Mouse (Mus musculus): ENCODE results near the gene Olfr572. TPM values are rescaled to one million over a fixed set of nuclear protein-coding genes. Genes with fewer than 3 reads are reported as not detected.

Gene Olfr572
- polyA plus RNA-seq (2015; fragmentation: Nextera tagmentation; extraction: Ambion mirVana), result not detected in 2 replicates

GRCm38 (mm10) chr7:102924109-102924508 lies at the start of gene Olfr572:
TSS of gene Olfr572 (plus strand) at chr7:102924409.
- WGBS, result 59% methylated on average over 1 of the region's 1 CpGs
- Histone ChIP-seq H3K9me3 (ENCODE audit: low read length) (no peaks in the 10 kb centered on the region), H3K27me3 (replicated peaks; ENCODE audit: insufficient read depth, low read length) (no peaks in the 10 kb centered on the region), H3K4me1 (ENCODE audit: insufficient read depth, low read depth, low read length) (no peaks in the 10 kb centered on the region), H3K36me3 (ENCODE audit: insufficient read depth, low read length) (no peaks in the 10 kb centered on the region), H3K4me3 (ENCODE audit: low read depth, low read length) (no peak within 1 kb of the TSS), H3K27ac (ENCODE audit: low read length) (no peak within 1 kb of the TSS), H3K9ac (replicated peaks; ENCODE audit: low read depth) (no peak within 1 kb of the TSS), H3K4me2 (replicated peaks; ENCODE audit: low read depth, low read length) (no peak within 1 kb of the TSS)
- TF ChIP-seq CTCF (IDR thresholded peaks at IDR 0.05) (no peak), EP300 (IDR thresholded peaks at IDR 0.05) (no peak)
- ATAC-seq, result no peak
- no peak for DNase-seq (ENCODE audit: low spot score)

DNA sequence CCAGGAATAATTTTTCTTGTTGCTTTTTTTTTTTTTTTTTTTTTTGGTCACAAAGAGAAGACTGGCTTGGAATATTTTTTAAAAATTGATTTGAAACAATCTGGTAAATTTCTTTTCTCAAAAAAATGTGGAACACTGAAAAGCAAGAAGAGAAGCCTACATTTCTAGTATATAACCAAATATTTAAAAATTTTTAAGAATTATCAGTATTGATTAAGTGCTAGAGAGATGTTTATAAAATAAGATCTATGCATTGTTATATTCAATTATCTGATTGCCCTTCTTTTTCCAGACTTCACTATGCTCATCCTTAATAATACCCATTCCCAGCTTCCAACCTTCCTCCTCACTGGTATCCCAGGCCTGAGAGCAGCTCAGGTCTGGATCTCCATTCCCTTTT lies 47.4 kb upstream of the Olfr572 start, which contains the start of gene Olfr568:
Gene Olfr568 (plus strand): TSS at position 301 of the 400 bp plus-strand sequence.
- ATAC-seq (no peak), DNase-seq (ENCODE audit: low spot score) (no peak)
- H3K27me3 ChIP-seq (replicated peaks; ENCODE audit: insufficient read depth, low read length), result no peaks in the 10 kb centered on the region
- H3K27ac ChIP-seq (ENCODE audit: low read length), result no peak within 1 kb of the TSS
- no peak within 1 kb of the TSS for H3K4me3 ChIP-seq (ENCODE audit: low read depth, low read length)
- H3K4me1 ChIP-seq (ENCODE audit: insufficient read depth, low read depth, low read length), result no peaks in the 10 kb centered on the region
- H3K9ac ChIP-seq (replicated peaks; ENCODE audit: low read depth), result no peak within 1 kb of the TSS
- no peaks in the 10 kb centered on the region for H3K36me3 ChIP-seq (ENCODE audit: insufficient read depth, low read length)
- no peaks in the 10 kb centered on the region for H3K9me3 ChIP-seq (ENCODE audit: low read length)
- no peak within 1 kb of the TSS for H3K4me2 ChIP-seq (replicated peaks; ENCODE audit: low read depth, low read length)
- TF ChIP-seq CTCF (IDR thresholded peaks at IDR 0.05) (no peak), EP300 (IDR thresholded peaks at IDR 0.05) (no peak)

DNA sequence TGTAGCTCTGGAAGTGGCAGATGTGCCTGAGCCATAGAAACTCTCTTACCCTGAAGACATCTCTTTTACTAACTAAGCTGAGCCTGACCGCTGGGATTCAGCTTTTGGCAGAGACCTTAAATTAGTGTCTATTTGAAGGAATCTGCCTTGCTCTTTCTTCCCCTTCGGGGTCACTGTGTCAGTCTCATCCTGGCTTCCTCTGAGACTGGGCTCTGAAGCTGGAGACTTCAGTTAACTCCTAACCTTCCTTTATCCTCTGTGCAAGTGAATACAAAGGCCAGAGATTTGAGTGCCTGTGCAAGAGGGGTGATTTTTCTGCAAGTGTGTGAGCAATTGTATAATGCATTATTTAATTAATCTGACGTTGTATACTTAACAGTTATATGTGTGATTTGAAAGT lies 33.4 kb upstream of the Olfr572 start, which contains the start of gene Olfr569:
Gene Olfr569 (minus strand): TSS at position 101 of the 400 bp plus-strand sequence.
- 63% methylated on average over 3 of the region's 3 CpGs for WGBS
- no peak for DNase-seq (ENCODE audit: low spot score)
- no peaks in the 10 kb centered on the region for H3K27me3 ChIP-seq (replicated peaks; ENCODE audit: insufficient read depth, low read length)
- H3K9ac ChIP-seq (replicated peaks; ENCODE audit: low read depth), result no peak within 1 kb of the TSS
- TF ChIP-seq CTCF (IDR thresholded peaks at IDR 0.05) (no peak), EP300 (IDR thresholded peaks at IDR 0.05) (no peak)
- H3K36me3 ChIP-seq (ENCODE audit: insufficient read depth, low read length), result no peaks in the 10 kb centered on the region
- H3K4me2 ChIP-seq (replicated peaks; ENCODE audit: low read depth, low read length), result no peak within 1 kb of the TSS
- no peaks in the 10 kb centered on the region for H3K4me1 ChIP-seq (ENCODE audit: insufficient read depth, low read depth, low read length)
- no peak within 1 kb of the TSS for H3K4me3 ChIP-seq (ENCODE audit: low read depth, low read length)
- H3K27ac ChIP-seq (ENCODE audit: low read length), result no peak within 1 kb of the TSS
- ATAC-seq, result no peak
- H3K9me3 ChIP-seq (ENCODE audit: low read length), result no peaks in the 10 kb centered on the region

DNA sequence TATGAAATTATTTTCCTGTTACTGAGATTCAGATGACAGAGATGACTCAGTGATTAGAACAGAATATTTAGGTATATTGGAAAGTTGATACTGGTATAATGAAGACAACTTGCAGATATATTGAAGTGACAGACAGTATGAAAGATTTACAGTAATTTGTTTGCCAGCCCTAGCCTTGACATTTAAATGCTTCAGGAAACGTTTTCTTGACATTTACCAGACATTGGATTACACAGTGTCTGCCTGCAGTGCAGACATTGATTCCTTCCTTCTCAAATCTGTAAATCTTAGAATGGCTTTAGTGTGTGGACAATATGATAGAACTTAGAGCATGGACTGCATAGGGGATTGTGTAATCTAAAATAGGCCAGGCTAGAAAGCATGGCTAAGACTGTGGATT lies 8.9 kb upstream of the Olfr572 start:
- Histone ChIP-seq H3K27ac (ENCODE audit: low read length) (no peak overlapping the region), H3K9me3 (ENCODE audit: low read length) (no peaks in the 10 kb centered on the region), H3K9ac (replicated peaks; ENCODE audit: low read depth) (no peak overlapping the region), H3K36me3 (ENCODE audit: insufficient read depth, low read length) (no peaks in the 10 kb centered on the region), H3K27me3 (replicated peaks; ENCODE audit: insufficient read depth, low read length) (no peaks in the 10 kb centered on the region), H3K4me3 (ENCODE audit: low read depth, low read length) (no peak overlapping the region), H3K4me1 (ENCODE audit: insufficient read depth, low read depth, low read length) (no peaks in the 10 kb centered on the region), H3K4me2 (replicated peaks; ENCODE audit: low read depth, low read length) (no peak overlapping the region)
- WGBS, result 15% methylated on average over 1 of the region's 1 CpGs
- no peak for TF ChIP-seq EP300 (IDR thresholded peaks at IDR 0.05)
- TF ChIP-seq CTCF (IDR thresholded peaks at IDR 0.05), result no peak
- ATAC-seq (no peak), DNase-seq (ENCODE audit: low spot score) (no peak)

- no peaks in the 10 kb centered on the region for H3K27me3 ChIP-seq (replicated peaks; ENCODE audit: insufficient read depth, low read length)
- TF ChIP-seq CTCF (IDR thresholded peaks at IDR 0.05), result no peak
- no peak for TF ChIP-seq EP300 (IDR thresholded peaks at IDR 0.05)
- ATAC-seq (no peak), DNase-seq (ENCODE audit: low spot score) (no peak)
- H3K4me1 ChIP-seq (ENCODE audit: insufficient read depth, low read depth, low read length), result no peaks in the 10 kb centered on the region
- H3K27ac ChIP-seq (ENCODE audit: low read length), result no peak overlapping the region
- no peaks in the 10 kb centered on the region for H3K36me3 ChIP-seq (ENCODE audit: insufficient read depth, low read length)
- no peak overlapping the region for H3K4me2 ChIP-seq (replicated peaks; ENCODE audit: low read depth, low read length)
- H3K9me3 ChIP-seq (ENCODE audit: low read length), result no peaks in the 10 kb centered on the region
- no peak overlapping the region for H3K4me3 ChIP-seq (ENCODE audit: low read depth, low read length)
- H3K9ac ChIP-seq (replicated peaks; ENCODE audit: low read depth), result no peak overlapping the region
- WGBS, result 44% methylated on average over 5 of the region's 5 CpGs
Observed at GRCm38 (mm10) chr7:102916405-102916804, 7.8 kb upstream of the Olfr572 start.

- no peaks in the 10 kb centered on the region for H3K27me3 ChIP-seq (replicated peaks; ENCODE audit: insufficient read depth, low read length)
- H3K9me3 ChIP-seq (ENCODE audit: low read length), result no peaks in the 10 kb centered on the region
- ATAC-seq, result no peak
- WGBS, result 46% methylated on average over 4 of the region's 4 CpGs
- no peak within 1 kb of the TSS for H3K4me2 ChIP-seq (replicated peaks; ENCODE audit: low read depth, low read length)
- H3K4me3 ChIP-seq (ENCODE audit: low read depth, low read length), result no peak within 1 kb of the TSS
- H3K27ac ChIP-seq (ENCODE audit: low read length), result no peak within 1 kb of the TSS
- no peaks in the 10 kb centered on the region for H3K4me1 ChIP-seq (ENCODE audit: insufficient read depth, low read depth, low read length)
- H3K36me3 ChIP-seq (ENCODE audit: insufficient read depth, low read length), result no peaks in the 10 kb centered on the region
- no peak within 1 kb of the TSS for H3K9ac ChIP-seq (replicated peaks; ENCODE audit: low read depth)
- no peak for DNase-seq (ENCODE audit: low spot score)
- TF ChIP-seq CTCF (IDR thresholded peaks at IDR 0.05) (no peak), EP300 (IDR thresholded peaks at IDR 0.05) (no peak)
Observed at GRCm38 (mm10) chr7:102917032-102917875, 7.0 kb upstream of the Olfr572 start, which contains the start of gene Olfr571. TSS of gene Olfr571 (minus strand) at chr7:102917536.
